Mouse (Mus musculus): ENCODE results near the gene Slc4a4.
"Not testable (repeated sequence)": the region's sequence is repeated elsewhere in the genome, so short reads cannot be mapped to it uniquely, and the experiment has no call there.

Slc4a4 gene

GRCm38 (mm10) chr5:89087916-89088315, 201.3 kb downstream of the Slc4a4 start:
- no peaks in the 10 kb centered on the region for H3K36me3 ChIP-seq (ENCODE audit: control insufficient read depth, insufficient read depth, low read length, poor library complexity, severe bottlenecking)
- DNase-seq (ENCODE audit: low read depth, low spot score) = no peak
- H3K27me3 ChIP-seq (ENCODE audit: control insufficient read depth, insufficient read depth, low read length, poor library complexity, severe bottlenecking) = no peaks in the 10 kb centered on the region

- Histone ChIP-seq H3K36me3 (ENCODE audit: control insufficient read depth, insufficient read depth, low read length, poor library complexity, severe bottlenecking) (no peaks in the 10 kb centered on the region), H3K27me3 (ENCODE audit: control insufficient read depth, insufficient read depth, low read length, poor library complexity, severe bottlenecking) (no peaks in the 10 kb centered on the region)
- no peak for DNase-seq (ENCODE audit: low read depth, low spot score)
Observed at GRCm38 (mm10) chr5:89088462-89088861, 201.8 kb downstream of the Slc4a4 start.

GRCm38 (mm10) chr5:89090131-89090530, 203.5 kb downstream of the Slc4a4 start:
- no peak for DNase-seq (ENCODE audit: low read depth, low spot score)
- no peaks in the 10 kb centered on the region for H3K36me3 ChIP-seq (ENCODE audit: control insufficient read depth, insufficient read depth, low read length, poor library complexity, severe bottlenecking)
- no peaks in the 10 kb centered on the region for H3K27me3 ChIP-seq (ENCODE audit: control insufficient read depth, insufficient read depth, low read length, poor library complexity, severe bottlenecking)

GRCm38 (mm10) chr5:89096371-89096770, 209.8 kb downstream of the Slc4a4 start:
- DNase-seq (ENCODE audit: low read depth, low spot score) = no peak
- no peaks in the 10 kb centered on the region for H3K27me3 ChIP-seq (ENCODE audit: control insufficient read depth, insufficient read depth, low read length, poor library complexity, severe bottlenecking)
- no peaks in the 10 kb centered on the region for H3K36me3 ChIP-seq (ENCODE audit: control insufficient read depth, insufficient read depth, low read length, poor library complexity, severe bottlenecking)

- DNase-seq (ENCODE audit: low read depth, low spot score) = no peak
- Histone ChIP-seq H3K27me3 (ENCODE audit: control insufficient read depth, insufficient read depth, low read length, poor library complexity, severe bottlenecking) (no peaks in the 10 kb centered on the region), H3K36me3 (ENCODE audit: control insufficient read depth, insufficient read depth, low read length, poor library complexity, severe bottlenecking) (no peaks in the 10 kb centered on the region)
Observed at GRCm38 (mm10) chr5:89097291-89097690, 210.7 kb downstream of the Slc4a4 start.

GRCm38 (mm10) chr5:89098121-89098520, 211.5 kb downstream of the Slc4a4 start:
- Histone ChIP-seq H3K27me3 (ENCODE audit: control insufficient read depth, insufficient read depth, low read length, poor library complexity, severe bottlenecking) (no peaks in the 10 kb centered on the region), H3K36me3 (ENCODE audit: control insufficient read depth, insufficient read depth, low read length, poor library complexity, severe bottlenecking) (no peaks in the 10 kb centered on the region)
- no peak for DNase-seq (ENCODE audit: low read depth, low spot score)

GRCm38 (mm10) chr5:89099886-89100285, 213.3 kb downstream of the Slc4a4 start:
- no peaks in the 10 kb centered on the region for H3K36me3 ChIP-seq (ENCODE audit: control insufficient read depth, insufficient read depth, low read length, poor library complexity, severe bottlenecking)
- no peaks in the 10 kb centered on the region for H3K27me3 ChIP-seq (ENCODE audit: control insufficient read depth, insufficient read depth, low read length, poor library complexity, severe bottlenecking)
- no peak for DNase-seq (ENCODE audit: low read depth, low spot score)

- DNase-seq (ENCODE audit: low read depth, low spot score) = no peak
- no peaks in the 10 kb centered on the region for H3K36me3 ChIP-seq (ENCODE audit: control insufficient read depth, insufficient read depth, low read length, poor library complexity, severe bottlenecking)
- H3K27me3 ChIP-seq (ENCODE audit: control insufficient read depth, insufficient read depth, low read length, poor library complexity, severe bottlenecking) = no peaks in the 10 kb centered on the region
Observed at GRCm38 (mm10) chr5:89102560-89102959, 215.9 kb downstream of the Slc4a4 start.

- H3K27me3 ChIP-seq (ENCODE audit: control insufficient read depth, insufficient read depth, low read length, poor library complexity, severe bottlenecking) = no peaks in the 10 kb centered on the region
- H3K36me3 ChIP-seq (ENCODE audit: control insufficient read depth, insufficient read depth, low read length, poor library complexity, severe bottlenecking) = no peaks in the 10 kb centered on the region
- no peak for DNase-seq (ENCODE audit: low read depth, low spot score)
Observed at GRCm38 (mm10) chr5:89105346-89105745, 218.7 kb downstream of the Slc4a4 start.

GRCm38 (mm10) chr5:89106217-89106616, 219.6 kb downstream of the Slc4a4 start:
- no peak for DNase-seq (ENCODE audit: low read depth, low spot score)
- H3K27me3 ChIP-seq (ENCODE audit: control insufficient read depth, insufficient read depth, low read length, poor library complexity, severe bottlenecking) = no peaks in the 10 kb centered on the region
- no peaks in the 10 kb centered on the region for H3K36me3 ChIP-seq (ENCODE audit: control insufficient read depth, insufficient read depth, low read length, poor library complexity, severe bottlenecking)

- no peaks in the 10 kb centered on the region for H3K36me3 ChIP-seq (ENCODE audit: control insufficient read depth, insufficient read depth, low read length, poor library complexity, severe bottlenecking)
- H3K27me3 ChIP-seq (ENCODE audit: control insufficient read depth, insufficient read depth, low read length, poor library complexity, severe bottlenecking) = no peaks in the 10 kb centered on the region
- no peak for DNase-seq (ENCODE audit: low read depth, low spot score)
Observed at GRCm38 (mm10) chr5:89108809-89109208, 222.2 kb downstream of the Slc4a4 start.

- H3K27me3 ChIP-seq (ENCODE audit: control insufficient read depth, insufficient read depth, low read length, poor library complexity, severe bottlenecking) = no peaks in the 10 kb centered on the region
Observed at GRCm38 (mm10) chr5:89109832-89110231, 223.2 kb downstream of the Slc4a4 start.

GRCm38 (mm10) chr5:89111987-89112386, 225.4 kb downstream of the Slc4a4 start:
- not testable (repeated sequence) for H3K36me3 ChIP-seq (ENCODE audit: control insufficient read depth, insufficient read depth, low read length, poor library complexity, severe bottlenecking); H3K27me3 ChIP-seq (ENCODE audit: control insufficient read depth, insufficient read depth, low read length, poor library complexity, severe bottlenecking); DNase-seq (ENCODE audit: low read depth, low spot score)

More at GRCm38 (mm10) chr5:89109832-89110231, 223.2 kb downstream of the Slc4a4 start:
- no peaks in the 10 kb centered on the region for H3K36me3 ChIP-seq (ENCODE audit: control insufficient read depth, insufficient read depth, low read length, poor library complexity, severe bottlenecking)
- no peak for DNase-seq (ENCODE audit: low read depth, low spot score)

- no peaks in the 10 kb centered on the region for H3K36me3 ChIP-seq (ENCODE audit: control insufficient read depth, insufficient read depth, low read length, poor library complexity, severe bottlenecking)
- no peaks in the 10 kb centered on the region for H3K27me3 ChIP-seq (ENCODE audit: control insufficient read depth, insufficient read depth, low read length, poor library complexity, severe bottlenecking)
- no peak for DNase-seq (ENCODE audit: low read depth, low spot score)
Observed at GRCm38 (mm10) chr5:89120881-89121280, 234.3 kb downstream of the Slc4a4 start.

- Histone ChIP-seq H3K27me3 (ENCODE audit: control insufficient read depth, insufficient read depth, low read length, poor library complexity, severe bottlenecking) (no peaks in the 10 kb centered on the region), H3K36me3 (ENCODE audit: control insufficient read depth, insufficient read depth, low read length, poor library complexity, severe bottlenecking) (no peaks in the 10 kb centered on the region)
- DNase-seq (ENCODE audit: low read depth, low spot score) = no peak
Observed at GRCm38 (mm10) chr5:89123270-89123903, 236.8 kb downstream of the Slc4a4 start.

GRCm38 (mm10) chr5:89128210-89128609, 241.6 kb downstream of the Slc4a4 start:
- Histone ChIP-seq H3K27me3 (ENCODE audit: control insufficient read depth, insufficient read depth, low read length, poor library complexity, severe bottlenecking) (no peaks in the 10 kb centered on the region), H3K36me3 (ENCODE audit: control insufficient read depth, insufficient read depth, low read length, poor library complexity, severe bottlenecking) (no peaks in the 10 kb centered on the region)
- no peak for DNase-seq (ENCODE audit: low read depth, low spot score)
